In the genomic region with DNA sequence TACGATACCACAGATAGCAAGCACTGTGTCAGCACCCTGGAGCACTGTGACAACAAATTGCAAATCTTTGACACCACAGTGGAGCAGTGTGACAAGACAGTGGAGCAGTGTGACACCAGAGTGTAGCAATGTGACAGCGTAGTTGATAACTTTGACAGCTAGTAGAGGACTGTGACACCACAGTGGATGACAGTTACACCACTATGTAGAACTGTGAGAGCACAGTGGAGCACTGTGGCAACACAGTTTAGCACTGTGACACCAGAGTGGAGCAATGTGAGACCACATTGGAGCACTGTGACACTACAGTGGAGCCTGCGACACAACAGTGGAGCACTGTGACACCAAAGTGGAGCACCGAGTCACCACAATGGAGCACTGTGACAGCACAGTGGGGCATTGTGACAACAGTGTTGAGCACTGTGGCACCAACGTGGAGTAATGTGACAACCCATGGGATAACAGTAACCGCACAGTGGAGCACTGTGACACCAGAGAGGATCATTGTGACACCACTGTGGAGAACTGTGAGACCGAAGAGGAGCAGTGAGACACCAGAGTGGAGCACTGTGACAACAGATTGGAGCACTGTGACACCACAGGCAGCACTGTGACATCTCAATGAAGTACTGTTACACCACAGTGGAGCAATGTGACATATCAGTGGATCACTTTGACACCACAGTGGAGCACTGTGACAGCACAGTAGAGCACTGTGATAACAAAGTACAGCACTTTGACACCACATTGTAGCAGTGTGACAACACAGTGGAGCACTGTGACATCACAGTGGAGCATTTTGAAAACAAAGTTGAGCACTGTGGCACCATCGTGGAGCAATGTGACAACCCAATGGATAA, we compare ENCODE assay signal across 9 mouse cellular contexts.
DNase-seq lines count a peak whose midpoint lies in the region; ATAC-seq and TF ChIP-seq lines count a peak whose summit lies in the region.
"Had no signal": no experiment of that assay in that cellular context is flagged by ENCODE, and none has a peak within 500 bp of the region (broad histone marks: within the 10 kb centered on the region; RNA-seq: fewer than 3 reads in every experiment).

No protein-coding gene starts in this region.

- peaks cover 70% of the 10 kb centered on the region for H3K9me3 ChIP-seq in lung, embryonic 14.5 days (ENCODE audit: low read depth, low read length)
- peaks cover 73% of the 10 kb centered on the region for H3K9me3 ChIP-seq in embryonic facial prominence, embryonic 15.5 days (replicated peaks)
- peaks cover 92% of the 10 kb centered on the region for H3K9me3 ChIP-seq in hindbrain, embryonic 13.5 days
- H3K9me3 ChIP-seq in stomach, embryonic 15.5 days = peaks cover 18% of the 10 kb centered on the region; the same call in 1 of the 2 replicates

- no peak overlapping the region for H3K4me3 ChIP-seq in lung, embryonic 14.5 days (ENCODE audit: low read depth, low read length)
- H3K4me3 ChIP-seq in embryonic facial prominence, embryonic 15.5 days (replicated peaks) = no peak overlapping the region
- no peak overlapping the region for H3K4me3 ChIP-seq in hindbrain, embryonic 13.5 days
- H3K4me3 ChIP-seq in stomach, embryonic 15.5 days (replicated peaks) = no peak overlapping the region

- H3K9ac ChIP-seq in lung, embryonic 14.5 days = no peak overlapping the region
- no peak overlapping the region for H3K9ac ChIP-seq in embryonic facial prominence, embryonic 15.5 days
- no peak overlapping the region for H3K9ac ChIP-seq in hindbrain, embryonic 13.5 days
- H3K9ac ChIP-seq in stomach, embryonic 15.5 days = no peak overlapping the region

- peak; percentile 22 for DNase-seq in lung, embryonic 14.5 days
- no peak for DNase-seq in lung, postnatal 10 days
- DNase-seq in yolk sac, embryonic 10.5 days (ENCODE audit: low spot score) = no peak
- DNase-seq in left cerebral cortex, adult 9 months (ENCODE audit: low spot score in 2 of 2) = no peak

- no peak overlapping the region for H3K4me2 ChIP-seq in lung, embryonic 14.5 days
- H3K4me2 ChIP-seq in embryonic facial prominence, embryonic 15.5 days (replicated peaks) = no peak overlapping the region
- no peak overlapping the region for H3K4me2 ChIP-seq in hindbrain, embryonic 13.5 days
- H3K4me2 ChIP-seq in stomach, embryonic 15.5 days = no peak overlapping the region

- no peaks in the 10 kb centered on the region for H3K4me1 ChIP-seq in lung, embryonic 14.5 days (ENCODE audit: insufficient read depth)
- H3K4me1 ChIP-seq in embryonic facial prominence, embryonic 15.5 days = no peaks in the 10 kb centered on the region
- H3K4me1 ChIP-seq in hindbrain, embryonic 13.5 days (replicated peaks) = no peaks in the 10 kb centered on the region
- H3K4me1 ChIP-seq in stomach, embryonic 15.5 days = no peaks in the 10 kb centered on the region

- no peaks in the 10 kb centered on the region for H3K27me3 ChIP-seq in lung, embryonic 14.5 days (ENCODE audit: insufficient read depth, low read length)
- no peaks in the 10 kb centered on the region for H3K27me3 ChIP-seq in embryonic facial prominence, embryonic 15.5 days
- no peaks in the 10 kb centered on the region for H3K27me3 ChIP-seq in hindbrain, embryonic 13.5 days
- no peaks in the 10 kb centered on the region for H3K27me3 ChIP-seq in stomach, embryonic 15.5 days (replicated peaks)

- peak; percentile 13 for ATAC-seq in lung, embryonic 14.5 days (ENCODE audit: insufficient read depth)
- ATAC-seq in embryonic facial prominence, embryonic 15.5 days (ENCODE audit: insufficient number of reproducible peaks, low FRiP score, low TSS enrichment, low read depth) = peak; percentile 45
- ATAC-seq in hindbrain, embryonic 13.5 days (ENCODE audit: low FRiP score) = peak; percentile 43
- peak; percentile 1; the same call in 1 of the 2 replicates for ATAC-seq in megakaryocyte, adult 5-6 weeks (ENCODE audit: poor library complexity, severe bottlenecking)
- peak; percentile 30 for ATAC-seq in stomach, embryonic 15.5 days (ENCODE audit: insufficient read depth, low FRiP score, low read depth)

- H3K36me3 ChIP-seq in lung, embryonic 14.5 days (ENCODE audit: insufficient read depth) = no peaks in the 10 kb centered on the region
- H3K36me3 ChIP-seq in embryonic facial prominence, embryonic 15.5 days = no peaks in the 10 kb centered on the region
- no peaks in the 10 kb centered on the region for H3K36me3 ChIP-seq in hindbrain, embryonic 13.5 days
- H3K36me3 ChIP-seq in stomach, embryonic 15.5 days = no peaks in the 10 kb centered on the region

- TF ChIP-seq CTCF in lung, embryonic 14.5 days (IDR thresholded peaks at IDR 0.05; ENCODE audit: low read depth) = no peak

- whole genome bisulfite sequencing in lung, embryonic 14.5 days = 53% methylated on average over 8 of the region's 8 CpGs
- 52% methylated on average over 8 of the region's 8 CpGs for WGBS in embryonic facial prominence, embryonic 15.5 days
- 57% methylated on average over 8 of the region's 8 CpGs for WGBS in hindbrain, embryonic 13.5 days
- 50% methylated on average over 8 of the region's 8 CpGs for WGBS in stomach, embryonic 15.5 days

- H3K27ac ChIP-seq in lung, embryonic 14.5 days (ENCODE audit: low read depth) = no peak overlapping the region
- no peak overlapping the region for H3K27ac ChIP-seq in embryonic facial prominence, embryonic 15.5 days (replicated peaks)
- no peak overlapping the region for H3K27ac ChIP-seq in hindbrain, embryonic 13.5 days
- H3K27ac ChIP-seq in stomach, embryonic 15.5 days = no peak overlapping the region
- H3K27ac ChIP-seq: macrophage had no signal
